ENCODE assay signal across 15 mouse cellular contexts in genomic region chr7:102192356-102192755, GRCm38 (mm10). TPM values are rescaled to one million over a fixed set of nuclear protein-coding genes. Genes with fewer than 3 reads are reported as not detected.
A peak's percentile ranks its signal among the peaks of the same experiment; 100 is the strongest.
DNase-seq lines count a peak whose midpoint lies in the region; ATAC-seq and TF ChIP-seq lines count a peak whose summit lies in the region.
"Had no signal": no experiment of that assay in that cellular context is flagged by ENCODE, and none has a peak within 500 bp of the region (broad histone marks: within the 10 kb centered on the region; RNA-seq: fewer than 3 reads in every experiment).

No protein-coding gene starts in this region.

- no peak for DNase-seq in heart, postnatal 0 days (ENCODE audit: low spot score)
- DNase-seq in heart, postnatal 4 days = no peak
- peak; percentile 48 for DNase-seq in lung, embryonic 14.5 days
- no peak for DNase-seq in lung, postnatal 4 days
- peak; percentile 8 for DNase-seq in adipocyte (ENCODE audit: low spot score)
- DNase-seq in naive thymus-derived CD4-positive, alpha-beta T cell, adult 2 months (ENCODE audit: low read depth) = peak; percentile 46
- DNase-seq in adrenal gland, adult 8-10 months = no peak
- DNase-seq: cerebellum, adult 2 months; kidney, postnatal 14 days; layer of hippocampus, postnatal 36 days; right cerebral cortex, postnatal 4 days had no signal

- peak; percentile 40; the same call in 1 of the 2 replicates for TF ChIP-seq CTCF in heart, postnatal 0 days (IDR thresholded peaks at IDR 0.05; ENCODE audit: low read depth)
- no peak for TF ChIP-seq CTCF in lung, embryonic 14.5 days (IDR thresholded peaks at IDR 0.05; ENCODE audit: low read depth)

- H3K27me3 ChIP-seq in heart, postnatal 0 days (ENCODE audit: control insufficient read depth, insufficient read depth, low read length) = no peaks in the 10 kb centered on the region
- no peaks in the 10 kb centered on the region for H3K27me3 ChIP-seq in lung, embryonic 14.5 days (ENCODE audit: insufficient read depth, low read length)
- H3K27me3 ChIP-seq: hindbrain, embryonic 15.5 days; limb, embryonic 13.5 days; stomach, embryonic 15.5 days had no signal

- peaks cover 50% of the 10 kb centered on the region for H3K36me3 ChIP-seq in heart, postnatal 0 days (replicated peaks; ENCODE audit: control insufficient read depth, insufficient read depth, low read length)
- peaks cover 71% of the 10 kb centered on the region for H3K36me3 ChIP-seq in lung, embryonic 14.5 days (ENCODE audit: insufficient read depth)

- WGBS in heart, postnatal 0 days = 90% methylated on average over 1 of the region's 1 CpGs
- 92% methylated on average over 1 of the region's 1 CpGs for WGBS in lung, embryonic 14.5 days

- no peak for TF ChIP-seq EP300 in heart, postnatal 0 days (IDR thresholded peaks at IDR 0.05; ENCODE audit: low read depth)

- H3K4me3 ChIP-seq in heart, postnatal 0 days (ENCODE audit: low read depth, low read length) = no peak overlapping the region
- no peak overlapping the region for H3K4me3 ChIP-seq in lung, embryonic 14.5 days (ENCODE audit: low read depth, low read length)
- H3K4me3 ChIP-seq: hindbrain, embryonic 15.5 days; limb, embryonic 13.5 days; stomach, embryonic 15.5 days had no signal

- H3K4me2 ChIP-seq in heart, postnatal 0 days (ENCODE audit: low read depth, low read length) = no peak overlapping the region
- H3K4me2 ChIP-seq in lung, embryonic 14.5 days = no peak overlapping the region
- H3K4me2 ChIP-seq: heart, embryonic 11.5 days; hindbrain, embryonic 15.5 days; limb, embryonic 13.5 days; stomach, embryonic 15.5 days had no signal

- no peak overlapping the region for H3K9ac ChIP-seq in heart, postnatal 0 days (replicated peaks; ENCODE audit: low read depth, low read length)
- no peak overlapping the region for H3K9ac ChIP-seq in lung, embryonic 14.5 days
- H3K9ac ChIP-seq: hindbrain, embryonic 15.5 days; limb, embryonic 13.5 days; stomach, embryonic 15.5 days had no signal

- H3K9me3 ChIP-seq in heart, postnatal 0 days (replicated peaks; ENCODE audit: control insufficient read depth, low read length) = no peaks in the 10 kb centered on the region
- no peaks in the 10 kb centered on the region for H3K9me3 ChIP-seq in lung, embryonic 14.5 days (ENCODE audit: low read depth, low read length)
- H3K9me3 ChIP-seq: hindbrain, embryonic 15.5 days; limb, embryonic 13.5 days; stomach, embryonic 15.5 days had no signal

- ATAC-seq in heart, postnatal 0 days (ENCODE audit: insufficient read depth, low read depth) = no peak
- no peak for ATAC-seq in lung, embryonic 14.5 days (ENCODE audit: insufficient read depth)

- H3K27ac ChIP-seq in heart, postnatal 0 days (ENCODE audit: low read depth) = no peak overlapping the region
- no peak overlapping the region for H3K27ac ChIP-seq in lung, embryonic 14.5 days (ENCODE audit: low read depth)
- H3K27ac ChIP-seq: hindbrain, embryonic 15.5 days; limb, embryonic 13.5 days; stomach, embryonic 15.5 days had no signal

- no peaks in the 10 kb centered on the region for H3K4me1 ChIP-seq in heart, postnatal 0 days (ENCODE audit: control insufficient read depth, insufficient read depth)
- H3K4me1 ChIP-seq in lung, embryonic 14.5 days (ENCODE audit: insufficient read depth) = no peaks in the 10 kb centered on the region
- H3K4me1 ChIP-seq: hindbrain, embryonic 15.5 days; limb, embryonic 13.5 days; stomach, embryonic 15.5 days had no signal

RNA-seq across cellular contexts. Expression of gene Nup98, which starts 17.6 kb away (rescaled TPM):
- total RNA-seq in heart, postnatal 0 days (2014; rRNA removed; ENCODE audit: low replicate concordance) = 28.0 and 36.0 TPM in 2 replicates
- 10.6 and 12.2 TPM in 2 replicates for polyA plus RNA-seq in heart, postnatal 0 days (2015; fragmentation: Nextera tagmentation; extraction: Ambion mirVana)
- total RNA-seq in heart, postnatal 4 days (2021) = 10 to 100 TPM; 50.3 to 50.7 TPM
- 50.2 and 50.7 TPM in 2 replicates for polyA plus RNA-seq in lung, embryonic 14.5 days (2014; fragmentation: Nextera tagmentation; extraction: Ambion mirVana)
- 10 to 100 TPM; 56.0 to 84.3 (median 74.0) TPM for total RNA-seq in adrenal gland, adult 8-10 months (2022)

RNA-seq across cellular contexts. Expression of gene Pgap2, which starts 17.7 kb away (rescaled TPM):
- 79.5 and 117 TPM in 2 replicates for total RNA-seq in heart, postnatal 0 days (2014; rRNA removed; ENCODE audit: low replicate concordance)
- polyA plus RNA-seq in heart, postnatal 0 days (2015; fragmentation: Nextera tagmentation; extraction: Ambion mirVana) = 60.9 TPM in 2 replicates
- 10 to 100 TPM; 43.2 to 47.4 TPM for total RNA-seq in heart, postnatal 4 days (2021)
- 77.9 and 80.4 TPM in 2 replicates for polyA plus RNA-seq in lung, embryonic 14.5 days (2014; fragmentation: Nextera tagmentation; extraction: Ambion mirVana)
- 10 to 100 TPM; 76.4 to 94.5 (median 93.0) TPM for total RNA-seq in adrenal gland, adult 8-10 months (2022)

Comparison
In these comparisons a context has a peak if more than half of its experiments do, and no peak if none do; other contexts are left out.
1. DNase-seq: peak in lung, embryonic 14.5 days (single experiment), adipocyte (single experiment) and naive thymus-derived CD4-positive, alpha-beta T cell, adult 2 months (single experiment); none in heart, postnatal 0 days (single experiment), heart, postnatal 4 days (single experiment), lung, postnatal 4 days (0 of 2) and adrenal gland, adult 8-10 months (single experiment).